Mouse (Mus musculus) hindbrain, postnatal 0 days (tissue): Measurements from ENCODE around the gene Gas8. TPM values are rescaled to one million over a fixed set of nuclear protein-coding genes. Genes with fewer than 3 reads are reported as not detected.
"Not testable (repeated sequence)": the region's sequence is repeated elsewhere in the genome, so short reads cannot be mapped to it uniquely, and the experiment has no call there.

Experiments used
- ATAC-seq: fragments of 200-750 bp; cut with Nextera tagmentation; 2 replicates; pipeline ENCODE4 v1.8.0; 2017; ENCODE audit warnings: mild to moderate bottlenecking, moderate TSS enrichment, moderate library complexity
- DNase-seq: peaks from one replicate; pipeline ENCODE4 v3.0.0-alpha.2; 2015; ENCODE audit warnings: low spot score
- H3K27ac ChIP-seq: fragments of 300-500 bp; sonication (generic); 2 replicates; pipeline ENCODE4 v1.5.1; 2014; ENCODE audit warnings: mild to moderate bottlenecking
- H3K27me3 ChIP-seq: fragments of 300-500 bp; sonication (generic); 2 replicates; pipeline ENCODE4 v1.6.1; 2014; ENCODE audit warnings: low read length, mixed read lengths; ENCODE audit not compliant: insufficient read depth
- H3K36me3 ChIP-seq: fragments of 300-500 bp; sonication (generic); 2 replicates; pipeline ENCODE4 v1.6.1; 2014; ENCODE audit warnings: low read length, mixed read lengths; ENCODE audit not compliant: insufficient read depth
- H3K4me1 ChIP-seq: fragments of 300-500 bp; sonication (generic); 2 replicates; pipeline ENCODE4 v1.6.1; 2014; ENCODE audit warnings: antibody characterized with exemption, low read length, mixed read lengths; ENCODE audit not compliant: insufficient read depth
- H3K4me2 ChIP-seq: fragments of 300-500 bp; sonication (generic); 2 replicates; pipeline ENCODE4 v1.6.1; 2014; ENCODE audit warnings: low read depth, mild to moderate bottlenecking, low read length, moderate library complexity, mixed read lengths
- H3K4me3 ChIP-seq: fragments of 300-500 bp; sonication (generic); 2 replicates; pipeline ENCODE4 v1.5.1; 2014; ENCODE audit warnings: low read length
- H3K9ac ChIP-seq: fragments of 300-500 bp; sonication (generic); replicated peaks from 2 replicates; pipeline ENCODE4 v1.6.1; 2014; ENCODE audit warnings: mild to moderate bottlenecking, low read length, moderate library complexity, mixed read lengths
- H3K9me3 ChIP-seq: fragments of 300-500 bp; sonication (generic); 2 replicates; pipeline ENCODE4 v1.6.1; 2016; ENCODE audit warnings: low read length, mixed read lengths
- CTCF ChIP-seq: IDR thresholded peaks from 2 replicates; pipeline ENCODE4 v1.5.1; 2016; ENCODE audit warnings: antibody characterized with exemption, control low read depth, low read depth
- WGBS: fragments of 180-500 bp; shearing (Covaris S2); extraction: QIAGEN DNeasy Blood & Tissue Kit; methylation state at CpG from one replicate; pipeline ENCODE4 v1.1.7; 2014; 5-methylcytosine and 5-hydroxymethylcytosine counted together
- polyA plus RNA-seq: library from polyadenylated mRNA; unstranded; fragments of >200 nt; fragmentation: Nextera tagmentation; extraction: Ambion mirVana; gene quantifications from 2 replicates; pipeline ENCODE4 v1.2.1, GENCODE M21; 2015
- total RNA-seq: library from RNA; depleted of rRNA; stranded (reverse); fragments of >200 nt; gene quantifications from 2 replicates; pipeline ENCODE4 v1.2.3, GENCODE M21; 2014

The Gas8 gene
- total and polyA plus RNA-seq, 2 experiments from 2014 or later: 16.3 to 36.4 TPM

DNA sequence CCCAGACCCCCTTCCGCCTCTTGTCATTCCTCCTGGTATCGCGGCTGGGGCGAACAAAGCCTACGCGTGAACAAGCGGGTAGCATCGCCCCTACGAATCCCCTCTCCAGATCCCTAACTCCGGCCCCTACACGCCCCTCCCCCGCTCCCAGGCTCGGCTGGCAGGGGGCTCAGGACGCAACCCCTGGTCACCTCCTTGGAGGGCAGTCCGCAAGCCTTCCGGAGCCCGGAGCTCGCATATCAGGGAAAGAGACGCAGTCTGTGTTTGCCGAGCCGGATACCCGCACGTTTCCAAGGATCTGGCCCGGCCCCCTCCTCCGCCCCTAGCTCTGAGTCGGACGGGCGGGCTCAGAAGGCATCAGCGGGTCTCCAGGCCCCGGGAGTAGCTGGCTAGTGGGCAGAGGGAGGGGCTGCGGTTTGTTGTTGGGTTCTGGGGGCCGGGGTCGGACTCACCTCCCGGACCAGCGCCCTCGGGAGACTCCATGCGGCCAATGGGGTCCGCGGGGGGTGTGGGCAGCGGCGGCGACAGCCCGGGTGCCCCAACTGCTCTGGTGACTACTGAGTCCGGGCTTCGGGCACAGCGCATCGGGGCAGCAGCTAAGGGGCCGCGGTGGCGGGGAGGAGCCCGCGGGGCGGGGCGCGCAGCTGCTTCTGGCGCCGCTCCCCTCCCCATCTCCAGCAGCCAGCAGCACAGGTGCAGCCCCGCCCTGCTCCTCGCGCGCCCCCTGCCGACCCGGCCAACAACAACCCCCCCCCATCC is 3.7 kb upstream of the Gas8 start, which contains the start of gene Dbndd1:
Gene Dbndd1, minus strand, starts transcription at position 683 of the 759 bp plus-strand sequence.
- Histone ChIP-seq H3K4me2 (peak within 1 kb of the TSS; percentile 80), H3K9me3 (no peaks in the 10 kb centered on the region), H3K4me1 (peaks cover 21% of the 10 kb centered on the region), H3K4me3 (peak within 1 kb of the TSS; percentile 82), H3K27ac (peak within 1 kb of the TSS; percentile 90), H3K27me3 (no peaks in the 10 kb centered on the region), H3K36me3 (0 out of 2 replicates have a peak, but pooled peaks cover 3% of the 10 kb centered on the region), H3K9ac (peak within 1 kb of the TSS; percentile 83)
- no peak for TF ChIP-seq CTCF
- ATAC-seq (peak; percentile 55; the same call in 1 of the 2 replicates), DNase-seq (peak; percentile 75)
- WGBS: under 1% methylated on average over 52 of the region's 63 CpGs

DNA sequence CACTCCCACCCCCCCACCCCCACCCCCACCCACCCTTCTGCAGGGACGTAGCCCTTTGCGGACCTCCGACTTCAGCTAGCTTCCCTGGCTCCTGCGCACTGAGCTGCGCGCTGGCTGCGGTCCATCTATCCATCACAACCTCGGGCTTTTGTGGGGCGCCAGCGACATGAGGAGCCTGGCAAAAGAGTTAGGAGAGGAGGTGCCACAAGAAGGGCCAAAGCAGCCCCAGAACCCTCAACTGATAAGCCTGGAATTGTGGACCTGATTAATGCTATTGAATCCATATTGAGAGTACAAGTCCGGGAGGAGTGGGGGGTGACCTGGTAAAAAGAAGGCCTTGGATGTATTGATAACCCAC is 3.1 kb upstream of the Gas8 start:
- no peaks in the 10 kb centered on the region for H3K27me3 ChIP-seq
- ATAC-seq (no peak), DNase-seq (no peak)
- under 1% methylated on average over 11 of the region's 11 CpGs for WGBS
- no peaks in the 10 kb centered on the region for H3K9me3 ChIP-seq
- peaks cover 21% of the 10 kb centered on the region for H3K4me1 ChIP-seq
- peak overlapping the region; percentile 80 for H3K4me2 ChIP-seq
- peak overlapping the region; percentile 71 for H3K27ac ChIP-seq
- TF ChIP-seq CTCF: no peak
- H3K9ac ChIP-seq: peak overlapping the region; percentile 43
- no peaks in the 10 kb centered on the region for H3K36me3 ChIP-seq
- H3K4me3 ChIP-seq: peak overlapping the region; percentile 82

DNA sequence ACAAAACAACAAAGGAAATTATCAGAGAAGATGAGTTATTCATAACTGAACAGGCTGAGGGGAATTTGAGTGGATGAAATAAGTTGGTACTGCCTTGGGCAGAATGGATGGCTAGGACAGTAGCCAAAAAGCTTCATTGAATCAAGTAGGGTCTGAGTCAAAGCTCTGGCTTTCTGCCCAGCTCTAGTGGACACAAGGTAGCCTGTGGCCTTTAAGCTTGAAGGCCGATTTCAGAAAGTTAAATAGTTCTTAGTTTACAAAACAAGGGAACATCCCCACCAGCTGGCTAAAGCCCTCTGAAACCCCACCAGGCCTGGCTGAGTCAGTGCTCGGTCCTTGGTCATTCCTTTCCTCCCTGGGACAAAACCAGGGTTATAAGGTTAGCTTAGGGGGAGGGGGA is 2.0 kb upstream of the Gas8 start:
- no peak for TF ChIP-seq CTCF
- no peak for ATAC-seq
- H3K9me3 ChIP-seq: no peaks in the 10 kb centered on the region
- no peak overlapping the region for H3K4me3 ChIP-seq
- DNase-seq: peak; percentile 55
- H3K27ac ChIP-seq: 0 out of 2 replicates have a peak overlapping the region, but pooled peaks have one; percentile 71
- WGBS: 29% methylated on average over 2 of the region's 2 CpGs
- peaks cover 21% of the 10 kb centered on the region for H3K4me1 ChIP-seq
- no peak overlapping the region for H3K9ac ChIP-seq
- H3K27me3 ChIP-seq: no peaks in the 10 kb centered on the region
- H3K4me2 ChIP-seq: no peak overlapping the region
- H3K36me3 ChIP-seq: peaks cover 3% of the 10 kb centered on the region; the same call in 1 of the 2 replicates

DNA sequence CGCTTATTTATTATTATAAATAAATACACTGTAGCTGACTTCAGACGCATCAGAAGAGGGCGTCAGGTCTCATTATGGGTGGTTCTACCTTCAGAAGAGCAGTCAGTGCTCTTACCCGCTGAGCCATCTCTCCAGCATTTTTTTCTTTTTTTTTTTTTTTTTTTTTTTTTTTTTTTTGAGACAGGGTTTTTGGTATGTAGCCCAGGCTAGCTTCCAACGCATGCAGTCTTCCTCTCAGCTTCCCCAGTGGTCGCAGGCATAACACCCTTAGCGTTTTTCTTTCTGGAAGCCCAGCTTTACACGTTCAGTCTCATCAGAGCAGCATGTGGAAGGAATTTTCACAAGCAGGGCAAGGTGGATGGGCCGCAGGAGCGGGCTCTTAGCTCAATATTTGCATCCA is 462 bp upstream of the Gas8 start:
- Histone ChIP-seq H3K27me3 (no peaks in the 10 kb centered on the region), H3K27ac (no peak overlapping the region), H3K9ac (no peak overlapping the region), H3K36me3 (peaks cover 11% of the 10 kb centered on the region; the same call in 1 of the 2 replicates), H3K4me1 (peaks cover 21% of the 10 kb centered on the region), H3K4me2 (peak overlapping the region; percentile 89), H3K9me3 (no peaks in the 10 kb centered on the region), H3K4me3 (peak overlapping the region; percentile 57)
- DNase-seq (no peak), ATAC-seq (peak; percentile 1; the same call in 1 of the 2 replicates)
- TF ChIP-seq CTCF: no peak
- 30% methylated on average over 10 of the region's 10 CpGs for WGBS

DNA sequence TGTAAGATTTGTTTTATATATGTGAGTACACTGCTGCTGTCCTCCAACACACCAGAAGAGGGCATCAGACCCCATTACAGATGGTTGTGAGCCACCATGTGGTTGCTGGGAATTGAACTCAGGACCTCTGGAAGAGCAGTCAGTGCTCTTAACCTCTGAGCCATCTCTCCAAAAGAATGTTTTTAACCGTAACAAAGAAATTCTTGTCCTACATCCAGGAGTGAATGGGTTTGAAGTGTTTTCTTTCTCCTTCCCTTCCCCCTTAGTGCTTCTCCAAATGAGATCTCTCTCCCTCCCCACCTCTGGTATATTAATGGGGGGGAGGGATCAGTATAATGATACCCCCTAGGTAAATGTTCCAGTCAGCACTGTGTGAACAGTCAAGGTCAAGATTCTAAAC is 1.4 kb downstream of the Gas8 start:
- peaks cover 25% of the 10 kb centered on the region; the same call in 1 of the 2 replicates for H3K36me3 ChIP-seq
- ATAC-seq, H3K27me3 ChIP-seq, H3K9me3 ChIP-seq, H3K4me3 ChIP-seq, H3K4me2 ChIP-seq, DNase-seq, H3K27ac ChIP-seq: not testable (repeated sequence)
- 96% methylated on average over 1 of the region's 1 CpGs for WGBS
- H3K4me1 ChIP-seq: peaks cover 12% of the 10 kb centered on the region
- 0 out of 2 replicates have a peak overlapping the region, but pooled peaks have one; percentile 81 for H3K9ac ChIP-seq

DNA sequence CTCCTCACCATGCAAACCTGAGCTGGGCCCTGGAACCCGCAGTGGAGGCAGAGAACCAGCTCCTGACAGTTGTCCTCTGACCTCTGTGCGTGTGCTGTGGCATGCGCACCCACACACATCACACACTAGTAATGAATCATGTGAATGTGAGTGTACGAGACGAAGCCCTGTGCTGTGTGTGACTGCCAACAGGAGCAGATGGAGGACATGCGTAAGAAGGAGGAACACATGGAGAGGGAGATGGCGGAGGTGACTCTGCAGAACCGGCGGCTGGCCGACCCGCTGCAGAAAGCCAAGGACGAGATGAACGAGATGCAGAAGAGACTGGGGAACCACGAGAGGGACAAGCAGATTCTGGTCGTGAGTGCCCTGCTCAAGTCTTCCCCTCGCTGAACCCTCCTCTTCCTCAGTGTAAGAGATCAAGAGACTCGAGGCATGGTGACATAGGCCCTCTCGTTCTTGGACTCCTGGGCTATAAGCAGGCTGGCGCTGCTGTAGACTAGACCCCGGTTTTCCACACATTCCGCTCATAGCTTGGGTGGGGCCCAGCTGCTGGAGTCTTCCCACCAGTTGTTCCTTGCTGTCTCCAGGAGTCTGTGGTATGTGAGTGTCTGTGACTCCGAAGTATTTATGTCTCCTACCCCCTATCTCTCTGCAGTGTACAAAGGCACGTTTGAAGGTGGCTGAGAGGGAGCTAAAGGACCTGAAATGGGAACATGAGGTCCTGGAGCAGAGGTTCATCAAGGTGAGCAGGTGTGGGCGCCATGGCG is 9.3 kb downstream of the Gas8 start:
- Histone ChIP-seq H3K27me3 (no peaks in the 10 kb centered on the region), H3K4me2 (no peak overlapping the region), H3K9ac (no peak overlapping the region), H3K27ac (no peak overlapping the region), H3K36me3 (peaks cover 87% of the 10 kb centered on the region), H3K9me3 (no peaks in the 10 kb centered on the region), H3K4me1 (no peaks in the 10 kb centered on the region), H3K4me3 (no peak overlapping the region)
- 89% methylated on average over 25 of the region's 25 CpGs for WGBS
- no peak for TF ChIP-seq CTCF
- no peak for DNase-seq
- no peak for ATAC-seq
